Mouse (Mus musculus) gastrocnemius, adult 2 months (tissue): ENCODE results near the gene Scfd1. TPM values are rescaled to one million over a fixed set of nuclear protein-coding genes. Genes with fewer than 3 reads are reported as not detected.

Experiments
- DNase-seq: peaks from one replicate; pipeline ENCODE4 v3.0.0; 2022
- H3K27ac ChIP-seq: fragments of 200-600 bp; 2 replicates; pipeline ENCODE4 v1.8.1; 2022; ENCODE audit warnings: mild to moderate bottlenecking
- H3K4me3 ChIP-seq: fragments of 200-600 bp; 2 replicates; pipeline ENCODE4 v1.8.1; 2022; ENCODE audit warnings: mild to moderate bottlenecking, moderate library complexity
- CTCF ChIP-seq: fragments of 200-600 bp; IDR thresholded peaks from 2 replicates; pipeline ENCODE4 v1.8.1; 2022; ENCODE audit warnings: antibody characterized with exemption, mild to moderate bottlenecking, moderate library complexity
- intact Hi-C: fragments of 180-260 bp; cut with DNase I; formaldehyde crosslinking; loops from one replicate; pipeline ENCODE4 v1.15.1; 2025
- long read RNA-seq, 2 experiments: library from polyadenylated mRNA; stranded (forward); transcript quantifications; one replicate each; pipeline ENCODE4 v2.0.0; 2021
- total RNA-seq, 2 experiments: library from RNA; stranded (reverse); gene quantifications; 2 replicates each; pipeline ENCODE4 v1.2.3; 2021

The Scfd1 gene
- 10 to 100 TPM; 18.0 to 20.6 TPM for total RNA-seq
- long read RNA-seq, experiment 1, transcript Scfd1-201 (25 exons, 2,096 nt), result major isoform, 18 of 28 reads
- long read RNA-seq, experiment 1, partial matches to known transcripts, result 2 of 28 reads
- long read RNA-seq, experiment 1, other reads (novel, unspliced or antisense), result 8 of 28 reads
- long read RNA-seq, experiment 2, transcript Scfd1-201 (25 exons, 2,096 nt), result major isoform, 20 of 27 reads
- long read RNA-seq, experiment 2, partial matches to known transcripts, result 2 of 27 reads
- long read RNA-seq, experiment 2, other reads (novel, unspliced or antisense), result 5 of 27 reads

DNA sequence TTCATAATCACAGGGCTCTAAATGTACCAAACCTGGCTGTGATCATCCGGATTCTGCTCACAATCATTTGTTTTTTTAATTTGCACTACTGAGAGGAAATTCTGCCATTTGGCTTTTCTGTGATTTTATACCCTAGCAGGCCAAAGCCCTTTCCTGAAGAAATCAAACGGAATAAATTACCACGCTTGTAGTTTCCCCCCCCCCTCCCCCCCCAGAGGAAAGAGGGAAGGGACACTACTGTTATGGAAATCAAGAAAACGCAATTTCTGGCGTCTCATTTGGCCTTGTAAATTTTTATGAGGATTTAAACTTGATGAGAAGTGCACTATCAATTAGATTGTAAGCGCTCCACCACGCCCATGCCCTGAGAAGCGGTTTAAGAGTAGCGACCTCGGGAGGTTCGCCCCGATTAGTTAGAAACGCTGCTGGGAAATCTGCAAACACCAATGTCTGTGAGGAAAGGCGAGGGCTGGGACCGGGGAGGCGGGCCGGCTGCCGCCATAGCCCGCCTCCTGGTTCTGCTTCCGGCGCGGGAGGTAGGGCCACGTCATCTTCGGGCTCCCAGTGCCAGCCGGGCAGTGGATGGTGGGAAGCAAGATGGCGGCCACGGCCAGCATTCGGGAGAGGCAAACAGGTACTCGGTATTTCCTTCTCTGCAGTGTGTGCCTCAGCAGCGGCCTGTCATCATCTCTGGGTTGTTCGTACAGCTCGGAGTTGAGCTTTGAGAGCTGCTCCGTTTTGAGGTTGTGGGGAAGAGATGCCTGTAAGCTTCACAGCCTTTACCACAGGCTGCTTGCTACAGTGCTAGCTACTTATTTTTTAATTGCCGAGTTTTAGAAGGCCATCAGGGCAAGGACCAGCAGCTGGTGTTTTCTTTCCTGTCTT is at the start of gene Scfd1:
Scfd1 (plus strand) TSS at position 508 of the 885 bp plus-strand sequence.
- intact Hi-C loops, result no loop called here
- peak; percentile 96 for DNase-seq
- no peak for TF ChIP-seq CTCF

DNA sequence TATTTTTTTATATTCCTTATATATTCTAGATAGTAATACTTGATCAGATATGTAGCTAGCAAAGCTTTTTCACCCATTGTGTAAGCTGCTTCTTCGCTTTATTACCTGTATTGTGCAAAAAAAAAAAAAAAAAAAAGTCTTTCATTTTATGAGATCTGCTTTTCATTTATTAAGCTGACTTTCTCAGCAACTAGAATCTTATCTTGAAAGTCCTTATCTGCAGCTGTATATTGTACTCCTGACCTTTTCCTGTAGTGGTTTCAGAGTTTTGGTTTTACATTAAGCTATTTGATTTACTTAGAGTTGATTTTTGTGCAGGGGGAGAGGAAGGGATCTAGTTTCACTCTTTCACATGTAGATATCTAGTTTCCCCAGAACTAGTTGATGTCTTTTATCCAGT is 40.3 kb upstream of the Scfd1 start:
- TF ChIP-seq CTCF, result no peak
- intact Hi-C loops, result no loop called here
- Histone ChIP-seq H3K4me3 (no peak overlapping the region), H3K27ac (no peak overlapping the region)
- DNase-seq, result no peak

More for the DNA sequence above, at the start of gene Scfd1:
- Histone ChIP-seq H3K27ac (peak within 1 kb of the TSS; percentile 96), H3K4me3 (peak within 1 kb of the TSS; percentile 89)

DNA sequence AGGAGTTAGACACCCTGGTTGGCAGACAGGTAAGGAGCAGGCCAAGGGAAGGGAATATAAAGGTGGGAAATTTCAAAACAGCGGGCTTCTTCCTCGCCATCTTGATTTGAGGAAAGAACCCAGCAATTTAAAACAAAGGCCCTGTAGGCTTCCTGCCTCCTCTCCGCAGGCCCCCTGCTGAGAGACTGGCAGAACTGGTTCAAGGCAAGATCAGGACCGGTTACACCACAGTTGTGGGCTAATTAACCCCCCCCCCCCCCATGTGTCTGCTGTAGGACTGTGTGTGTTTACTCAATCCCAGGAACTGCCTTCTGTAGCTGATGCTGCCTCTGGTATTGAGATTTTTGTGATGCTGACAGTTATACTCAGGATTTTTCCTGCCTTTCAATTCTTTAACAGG is 31.2 kb upstream of the Scfd1 start:
- no peak overlapping the region for H3K27ac ChIP-seq
- no peak overlapping the region for H3K4me3 ChIP-seq
- intact Hi-C loops, result no loop called here
- no peak for TF ChIP-seq CTCF
- DNase-seq, result no peak

DNA sequence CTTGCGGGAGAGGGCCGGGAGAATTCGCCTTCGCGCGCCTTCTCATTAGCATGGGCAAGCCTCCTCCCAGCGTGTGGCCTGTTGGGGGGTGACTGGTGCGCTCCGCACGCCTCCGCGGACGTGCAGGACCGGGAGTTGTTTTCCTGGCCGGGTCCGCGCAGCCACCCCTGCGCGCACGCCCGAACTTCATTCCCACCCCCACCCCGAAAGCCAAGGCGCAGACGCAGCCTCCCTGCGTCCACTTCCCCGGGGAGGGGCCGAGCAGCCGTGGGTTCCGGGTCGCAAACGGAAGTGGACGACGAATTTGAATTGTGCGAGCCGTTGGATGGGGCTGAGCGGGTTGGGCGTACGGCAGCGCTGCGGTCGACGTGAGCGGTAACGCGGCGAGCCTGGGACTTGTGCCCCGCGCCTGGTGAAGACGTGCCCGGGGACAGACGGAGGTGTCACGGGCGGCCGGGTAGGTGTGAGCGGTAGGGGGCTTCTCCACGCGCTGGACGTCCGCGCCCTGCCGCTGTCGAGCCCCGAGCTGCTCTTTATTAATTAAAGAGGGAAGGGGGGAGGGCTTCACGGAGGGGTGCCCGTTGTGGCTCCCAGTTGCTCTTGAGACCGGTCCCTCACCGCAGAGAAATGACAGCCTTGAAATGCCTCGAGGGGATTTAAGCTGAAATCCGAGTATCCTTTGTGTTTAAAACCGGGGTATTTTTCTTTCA is 29.2 kb upstream of the Scfd1 start, which contains the start of gene G2e3:
G2e3 (plus strand) TSS at position 74 of the 710 bp plus-strand sequence.
- Histone ChIP-seq H3K4me3 (peak within 1 kb of the TSS; percentile 83), H3K27ac (peak within 1 kb of the TSS; percentile 92)
- intact Hi-C loops, result loop anchor here (2.0 kb wide), 1 partner anchor 31 kb away; no protein-coding TSS in a partner anchor
- TF ChIP-seq CTCF, result no peak
- peak; percentile 93 for DNase-seq

DNA sequence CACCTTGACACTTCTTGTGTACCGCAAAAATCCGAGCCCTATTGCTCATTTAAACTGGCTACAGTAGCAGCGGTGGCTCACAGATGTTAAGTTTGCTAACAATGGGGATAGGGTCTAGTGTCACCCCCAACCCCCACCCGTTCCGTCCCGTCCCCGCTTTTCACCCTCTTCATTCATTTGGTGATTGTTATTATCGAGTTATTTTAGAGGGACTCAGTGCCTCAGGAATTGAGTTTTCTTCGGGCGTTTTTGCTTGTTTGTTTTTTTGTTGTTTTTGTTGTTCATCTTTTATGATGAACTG is 28.7 kb upstream of the Scfd1 start:
- DNase-seq, result no peak
- H3K27ac ChIP-seq, result peak overlapping the region; percentile 92
- intact Hi-C loops, result loop anchor here (2.0 kb wide), 1 partner anchor 30 kb away; no protein-coding TSS in a partner anchor
- TF ChIP-seq CTCF, result no peak
- peak overlapping the region; percentile 83 for H3K4me3 ChIP-seq

GRCm38 (mm10) chr12:51355296-51355695 is 22.0 kb upstream of the Scfd1 start:
- no peak overlapping the region for H3K27ac ChIP-seq
- DNase-seq, result peak; percentile 39
- intact Hi-C loops, result no loop called here

DNA sequence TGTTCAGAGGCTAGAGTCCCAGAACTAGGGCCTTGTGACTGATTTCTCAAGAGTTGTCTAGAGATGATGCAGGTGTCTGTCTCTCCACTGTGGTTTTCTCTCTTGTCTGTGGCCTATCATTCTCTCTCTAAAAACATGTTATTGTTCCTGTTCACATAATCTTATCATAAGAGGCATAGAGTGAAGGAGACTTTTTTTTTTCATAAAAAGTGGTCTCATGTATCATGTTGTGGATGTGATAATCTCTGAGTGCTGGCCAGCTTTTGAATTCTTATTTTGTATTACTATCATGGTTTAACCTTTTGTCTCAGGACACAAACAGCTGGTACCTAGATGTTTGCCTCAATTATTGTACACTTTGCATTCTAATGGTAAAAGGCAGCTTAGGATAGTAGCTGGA is 16.0 kb upstream of the Scfd1 start:
- H3K4me3 ChIP-seq, result no peak overlapping the region
- intact Hi-C loops, result no loop called here
- DNase-seq, result no peak
- TF ChIP-seq CTCF, result no peak
- no peak overlapping the region for H3K27ac ChIP-seq

More at GRCm38 (mm10) chr12:51355296-51355695, 22.0 kb upstream of the Scfd1 start:
- TF ChIP-seq CTCF, result no peak
- H3K4me3 ChIP-seq, result no peak overlapping the region

GRCm38 (mm10) chr12:51362898-51363297 is 14.4 kb upstream of the Scfd1 start:
- no peak for TF ChIP-seq CTCF
- no peak for DNase-seq
- intact Hi-C loops, result no loop called here
- H3K27ac ChIP-seq, result no peak overlapping the region
- H3K4me3 ChIP-seq, result no peak overlapping the region

DNA sequence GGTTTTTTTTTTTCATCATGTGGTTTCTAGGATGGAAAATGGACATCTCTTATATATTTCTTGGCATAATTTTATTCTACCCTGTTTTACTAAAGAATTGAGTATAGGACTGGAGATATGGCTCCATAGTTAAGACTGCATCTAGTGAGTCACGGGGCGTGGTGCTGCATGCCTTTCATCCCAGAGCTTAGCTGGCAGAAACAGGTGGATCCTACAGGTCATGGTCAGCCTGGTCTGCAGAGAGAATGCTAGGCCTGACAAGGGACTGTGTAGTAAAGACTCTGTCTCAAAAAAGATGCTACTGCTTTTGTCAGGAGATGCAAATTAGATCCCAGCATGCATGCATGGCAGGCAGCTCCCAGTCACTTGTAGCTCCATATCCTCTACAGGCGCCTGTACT is 8.8 kb upstream of the Scfd1 start:
- no peak for TF ChIP-seq CTCF
- no peak for DNase-seq
- Histone ChIP-seq H3K27ac (no peak overlapping the region), H3K4me3 (no peak overlapping the region)
- intact Hi-C loops, result no loop called here

DNA sequence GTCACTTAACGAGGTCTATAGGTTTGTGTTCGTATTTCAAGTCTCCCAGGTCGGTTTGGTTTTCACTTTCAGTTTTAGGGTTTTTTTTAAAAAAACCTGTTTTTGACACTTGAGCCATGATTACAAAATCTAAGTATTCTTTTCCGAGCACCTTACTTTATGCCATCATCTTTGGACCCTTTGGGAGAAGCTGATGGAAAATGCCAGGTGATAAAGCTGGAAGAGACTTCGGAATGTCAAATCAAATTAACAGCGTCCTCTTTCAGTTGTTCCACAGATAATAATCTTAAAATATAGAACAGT is 529 bp downstream of the Scfd1 start:
- no peak for DNase-seq
- intact Hi-C loops, result loop anchor here (2.0 kb wide), 1 partner anchor 29 kb away; the partner anchor contains the start of gene G2e3

DNA sequence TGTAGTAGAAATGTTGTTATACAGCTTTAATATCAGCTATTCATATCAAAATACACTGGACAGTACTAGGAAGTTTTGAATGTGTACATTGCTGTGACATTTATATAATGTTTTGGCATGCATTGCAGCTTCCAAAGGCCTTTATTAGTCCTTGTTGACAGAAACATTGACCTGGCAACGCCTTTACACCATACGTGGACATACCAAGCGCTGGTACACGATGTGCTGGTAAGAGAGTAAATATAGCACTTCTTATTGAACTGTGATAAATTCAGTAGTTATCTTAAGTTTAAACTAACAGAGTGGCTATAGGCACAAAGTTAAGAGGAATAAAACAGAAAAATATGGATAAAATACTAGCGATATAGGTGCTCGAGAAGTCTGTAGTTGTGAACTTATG is 22.6 kb downstream of the Scfd1 start:
- Histone ChIP-seq H3K4me3 (no peak overlapping the region), H3K27ac (no peak overlapping the region)
- intact Hi-C loops, result loop anchor here (10.0 kb wide), 1 partner anchor 355 kb away; no protein-coding TSS in a partner anchor
- no peak for DNase-seq
- TF ChIP-seq CTCF, result no peak

More for the DNA sequence above, 529 bp downstream of the Scfd1 start:
- peak overlapping the region; percentile 96 for H3K27ac ChIP-seq
- H3K4me3 ChIP-seq, result peak overlapping the region; percentile 89
- TF ChIP-seq CTCF, result no peak

DNA sequence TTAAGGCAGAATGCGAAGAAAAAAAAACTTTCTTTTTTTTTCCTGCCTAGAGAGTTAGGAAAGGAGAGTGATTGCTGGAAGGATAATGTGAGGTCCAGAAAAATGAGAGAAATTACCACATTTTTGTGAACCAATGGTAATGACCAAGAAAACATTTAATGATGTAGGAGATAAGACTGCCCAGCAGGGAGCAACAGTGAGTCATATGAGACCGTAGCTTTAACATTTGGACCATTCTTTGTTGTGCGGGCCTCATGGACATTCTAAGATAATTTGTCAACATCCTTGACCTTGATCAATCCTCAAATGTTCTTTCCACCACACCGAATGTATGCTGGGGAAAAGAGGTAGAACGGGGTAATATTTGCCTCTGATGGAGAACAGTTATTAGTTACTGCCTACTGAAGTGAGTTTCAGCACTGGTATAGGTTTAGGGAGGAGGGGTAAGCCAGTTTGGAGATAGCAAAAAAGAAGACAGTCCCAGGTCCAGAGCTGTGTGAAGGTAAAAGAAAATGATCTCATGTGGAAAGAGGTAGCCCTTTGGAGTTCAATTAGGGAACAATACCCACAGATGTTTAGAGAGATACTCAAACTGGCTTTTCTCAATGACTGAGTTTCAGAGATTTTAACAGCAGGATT is 24.9 kb downstream of the Scfd1 start:
- intact Hi-C loops, result no loop called here
- H3K27ac ChIP-seq, result no peak overlapping the region
- no peak for DNase-seq
- peak; percentile 52 for TF ChIP-seq CTCF
- no peak overlapping the region for H3K4me3 ChIP-seq
